Mouse (Mus musculus) intestine, embryonic 16.5 days (tissue): ENCODE measurements around the gene Slc24a2. TPM values are rescaled to one million over a fixed set of nuclear protein-coding genes. Genes with fewer than 3 reads are reported as not detected.

Experiments
- ATAC-seq: fragments of 200-750 bp; cut with Nextera tagmentation; 2 replicates; pipeline ENCODE4 v1.8.0; 2017; ENCODE audit warnings: moderate TSS enrichment, moderate library complexity
- H3K27ac ChIP-seq: fragments of 300-500 bp; sonication (generic); 2 replicates; pipeline ENCODE4 v1.5.1; 2014; ENCODE audit warnings: mild to moderate bottlenecking, low read length
- H3K27me3 ChIP-seq: fragments of 300-500 bp; sonication (generic); replicated peaks from 2 replicates; pipeline ENCODE4 v1.6.1; 2014; ENCODE audit warnings: low read length, control low read depth, mixed read lengths; ENCODE audit not compliant: control insufficient read depth, insufficient read depth
- H3K36me3 ChIP-seq: fragments of 300-500 bp; sonication (generic); 2 replicates; pipeline ENCODE4 v1.6.1; 2014; ENCODE audit warnings: low read length, control low read depth; ENCODE audit not compliant: control insufficient read depth, insufficient read depth
- H3K4me1 ChIP-seq: fragments of 300-500 bp; sonication (generic); 2 replicates; pipeline ENCODE4 v1.6.1; 2014; ENCODE audit warnings: low read length, control low read depth, mixed read lengths; ENCODE audit not compliant: control insufficient read depth, insufficient read depth
- H3K4me2 ChIP-seq: fragments of 300-500 bp; sonication (generic); 2 replicates; pipeline ENCODE4 v1.6.1; 2014; ENCODE audit warnings: low read depth, low read length, control low read depth
- H3K4me3 ChIP-seq: fragments of 300-500 bp; sonication (generic); 2 replicates; pipeline ENCODE4 v1.5.1; 2014; ENCODE audit warnings: mild to moderate bottlenecking, low read length
- H3K9ac ChIP-seq: fragments of 300-500 bp; sonication (generic); 2 replicates; pipeline ENCODE4 v1.6.1; 2014; ENCODE audit warnings: low read depth, low read length
- H3K9me3 ChIP-seq: fragments of 300-500 bp; sonication (generic); 2 replicates; pipeline ENCODE4 v1.6.1; 2016; ENCODE audit warnings: low read length, control low read depth; ENCODE audit not compliant: control insufficient read depth
- WGBS: fragments of 180-500 bp; shearing (Covaris S2); extraction: QIAGEN DNeasy Blood & Tissue Kit; methylation state at CpG from one replicate; pipeline ENCODE4 v1.1.7; 2014; 5-methylcytosine and 5-hydroxymethylcytosine counted together
- polyA plus RNA-seq: library from polyadenylated mRNA; unstranded; fragments of >200 nt; fragmentation: Nextera tagmentation; extraction: Ambion mirVana; gene quantifications from 2 replicates; pipeline ENCODE4 v1.2.1, GENCODE M21; 2015

Slc24a2 gene
- 0.01 TPM in 1 of 2 replicates, not detected in the other for polyA plus RNA-seq

GRCm38 (mm10) chr4:87229960-87230551 is at the start of gene Slc24a2:
Slc24a2 (minus strand) TSS chr4:87230477.
- H3K9ac ChIP-seq, result peak within 1 kb of the TSS; percentile 48

GRCm38 (mm10) chr4:87274825-87275224 is 44.5 kb upstream of the Slc24a2 start:
- no peak overlapping the region for H3K4me2 ChIP-seq
- no peaks in the 10 kb centered on the region for H3K36me3 ChIP-seq
- no peak overlapping the region for H3K4me3 ChIP-seq
- no peak for ATAC-seq
- H3K9ac ChIP-seq, result no peak overlapping the region
- H3K4me1 ChIP-seq, result no peaks in the 10 kb centered on the region
- no peaks in the 10 kb centered on the region for H3K9me3 ChIP-seq
- 16% methylated on average over 1 of the region's 1 CpGs for WGBS
- no peak overlapping the region for H3K27ac ChIP-seq
- H3K27me3 ChIP-seq, result no peaks in the 10 kb centered on the region

More at GRCm38 (mm10) chr4:87229960-87230551, at the start of gene Slc24a2:
- H3K36me3 ChIP-seq, result no peaks in the 10 kb centered on the region
- H3K4me3 ChIP-seq, result peak within 1 kb of the TSS; percentile 59
- ATAC-seq, result peak; percentile 96
- no peak within 1 kb of the TSS for H3K27ac ChIP-seq
- peaks cover 12% of the 10 kb centered on the region; the same call in 1 of the 2 replicates for H3K27me3 ChIP-seq
- no peaks in the 10 kb centered on the region for H3K9me3 ChIP-seq
- peaks cover 8% of the 10 kb centered on the region for H3K4me1 ChIP-seq
- WGBS, result under 1% methylated on average over 60 of the region's 62 CpGs
- H3K4me2 ChIP-seq, result peak within 1 kb of the TSS; percentile 97

- Histone ChIP-seq H3K36me3 (no peaks in the 10 kb centered on the region), H3K9me3 (no peaks in the 10 kb centered on the region), H3K4me1 (no peaks in the 10 kb centered on the region), H3K27me3 (no peaks in the 10 kb centered on the region), H3K4me3 (no peak overlapping the region), H3K4me2 (no peak overlapping the region), H3K9ac (no peak overlapping the region), H3K27ac (no peak overlapping the region)
- WGBS, result 74% methylated on average over 2 of the region's 2 CpGs
- ATAC-seq, result no peak
Measured at GRCm38 (mm10) chr4:87274276-87274675, 44.0 kb upstream of the Slc24a2 start.

- ATAC-seq, result no peak
- no peaks in the 10 kb centered on the region for H3K9me3 ChIP-seq
- no peak overlapping the region for H3K4me2 ChIP-seq
- no peak overlapping the region for H3K9ac ChIP-seq
- no peaks in the 10 kb centered on the region for H3K4me1 ChIP-seq
- H3K27ac ChIP-seq, result no peak overlapping the region
- no peaks in the 10 kb centered on the region for H3K36me3 ChIP-seq
- H3K4me3 ChIP-seq, result no peak overlapping the region
- WGBS, result 91% methylated on average over 3 of the region's 3 CpGs
- no peaks in the 10 kb centered on the region for H3K27me3 ChIP-seq
Measured at GRCm38 (mm10) chr4:87273476-87273875, 43.2 kb upstream of the Slc24a2 start.

GRCm38 (mm10) chr4:87229224-87229959 is 885 bp downstream of the Slc24a2 start:
- H3K9ac ChIP-seq, result no peak overlapping the region
- peak; percentile 37 for ATAC-seq
- peaks cover 12% of the 10 kb centered on the region; the same call in 1 of the 2 replicates for H3K27me3 ChIP-seq
- H3K4me2 ChIP-seq, result peak overlapping the region; percentile 97
- no peaks in the 10 kb centered on the region for H3K36me3 ChIP-seq
- 16% methylated on average over 14 of the region's 14 CpGs for WGBS
- H3K9me3 ChIP-seq, result no peaks in the 10 kb centered on the region
- H3K4me1 ChIP-seq, result peaks cover 8% of the 10 kb centered on the region
- peak overlapping the region; percentile 59 for H3K4me3 ChIP-seq
- no peak overlapping the region for H3K27ac ChIP-seq

GRCm38 (mm10) chr4:87221586-87221985 is 8.7 kb downstream of the Slc24a2 start:
- H3K27ac ChIP-seq, result no peak overlapping the region
- no peaks in the 10 kb centered on the region for H3K4me1 ChIP-seq
- WGBS, result 55% methylated on average over 2 of the region's 2 CpGs
- H3K4me3 ChIP-seq, result no peak overlapping the region
- no peaks in the 10 kb centered on the region for H3K9me3 ChIP-seq
- ATAC-seq, result no peak
- no peak overlapping the region for H3K9ac ChIP-seq
- no peaks in the 10 kb centered on the region for H3K36me3 ChIP-seq
- no peaks in the 10 kb centered on the region for H3K27me3 ChIP-seq
- H3K4me2 ChIP-seq, result no peak overlapping the region

- H3K4me2 ChIP-seq, result no peak overlapping the region
- no peak for ATAC-seq
- no peaks in the 10 kb centered on the region for H3K4me1 ChIP-seq
- H3K9ac ChIP-seq, result no peak overlapping the region
- 72% methylated on average over 5 of the region's 5 CpGs for WGBS
- H3K27ac ChIP-seq, result no peak overlapping the region
- no peaks in the 10 kb centered on the region for H3K9me3 ChIP-seq
- H3K27me3 ChIP-seq, result no peaks in the 10 kb centered on the region
- no peaks in the 10 kb centered on the region for H3K36me3 ChIP-seq
- no peak overlapping the region for H3K4me3 ChIP-seq
Measured at GRCm38 (mm10) chr4:87218196-87218595, 12.1 kb downstream of the Slc24a2 start.

GRCm38 (mm10) chr4:87211344-87211978 is 18.8 kb downstream of the Slc24a2 start:
- WGBS, result 77% methylated on average over 6 of the region's 6 CpGs
- no peak overlapping the region for H3K4me2 ChIP-seq
- no peaks in the 10 kb centered on the region for H3K27me3 ChIP-seq
- no peak overlapping the region for H3K4me3 ChIP-seq
- no peak overlapping the region for H3K9ac ChIP-seq
- H3K4me1 ChIP-seq, result no peaks in the 10 kb centered on the region
- H3K36me3 ChIP-seq, result no peaks in the 10 kb centered on the region
- H3K9me3 ChIP-seq, result no peaks in the 10 kb centered on the region
- no peak overlapping the region for H3K27ac ChIP-seq
- ATAC-seq, result no peak

GRCm38 (mm10) chr4:87210533-87210932 is 19.7 kb downstream of the Slc24a2 start:
- WGBS, result 74% methylated on average over 3 of the region's 3 CpGs
- H3K4me3 ChIP-seq, result no peak overlapping the region
- H3K4me2 ChIP-seq, result no peak overlapping the region
- no peaks in the 10 kb centered on the region for H3K9me3 ChIP-seq
- H3K27me3 ChIP-seq, result no peaks in the 10 kb centered on the region
- H3K36me3 ChIP-seq, result no peaks in the 10 kb centered on the region
- no peaks in the 10 kb centered on the region for H3K4me1 ChIP-seq
- no peak overlapping the region for H3K9ac ChIP-seq
- no peak for ATAC-seq
- no peak overlapping the region for H3K27ac ChIP-seq
